Mouse (Mus musculus) gastrocnemius, postnatal 4 days (tissue): ENCODE data around the gene Map4. TPM values are rescaled to one million over a fixed set of nuclear protein-coding genes. Genes with fewer than 3 reads are reported as not detected.

Source experiments
- DNase-seq, 2 experiments: peaks; one replicate each; pipeline ENCODE4 v3.0.0; 2021 to 2022; ENCODE audit warnings: low spot score in 2 of 2, mixed read lengths in 2 of 2
- long read RNA-seq, 2 experiments: library from polyadenylated mRNA; stranded (forward); transcript quantifications; one replicate each; pipeline ENCODE4 v2.0.0; 2021
- total RNA-seq, 2 experiments: library from RNA; stranded (reverse); gene quantifications; 2 replicates each; pipeline ENCODE4 v1.2.3; 2021

Map4 gene
- 100 to 1,000 TPM; 510 to 546 TPM for total RNA-seq
- long read RNA-seq, experiment 1, full-length matches to known transcripts = 9 of 159 reads
- long read RNA-seq, experiment 1, partial matches to known transcripts = 60 of 159 reads
- long read RNA-seq, experiment 1, other reads (novel, unspliced or antisense) = 90 of 159 reads
- long read RNA-seq, experiment 2, full-length matches to known transcripts = 10 of 162 reads
- long read RNA-seq, experiment 2, partial matches to known transcripts = 83 of 162 reads
- long read RNA-seq, experiment 2, other reads (novel, unspliced or antisense) = 69 of 162 reads

GRCm38 (mm10) chr9:109931257-109932171 is at the start of gene Map4:
Gene Map4, plus strand, starts transcription at chr9:109931460.
- DNase-seq = peak; percentile 94 to 97

DNA sequence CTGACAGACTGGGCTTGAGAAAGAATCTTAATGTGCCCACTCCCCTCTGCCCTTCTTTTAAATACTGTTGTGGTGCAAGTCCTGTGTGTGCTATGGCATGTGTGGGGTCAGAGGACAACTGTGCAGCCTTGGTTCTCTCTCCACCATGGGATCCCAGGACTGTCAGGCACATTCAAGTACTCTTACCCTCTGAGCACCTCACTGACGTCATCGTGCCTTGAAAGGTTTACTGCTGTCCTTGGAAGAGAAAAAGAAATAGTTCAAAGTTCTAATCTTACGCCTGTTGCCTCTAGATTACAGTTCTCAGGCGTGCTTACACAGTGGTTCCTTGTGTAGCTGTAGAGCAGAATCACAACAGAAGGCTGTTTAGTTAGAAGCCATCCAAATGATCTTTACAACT is 45.0 kb upstream of the Map4 start:
- no peak for DNase-seq

DNA sequence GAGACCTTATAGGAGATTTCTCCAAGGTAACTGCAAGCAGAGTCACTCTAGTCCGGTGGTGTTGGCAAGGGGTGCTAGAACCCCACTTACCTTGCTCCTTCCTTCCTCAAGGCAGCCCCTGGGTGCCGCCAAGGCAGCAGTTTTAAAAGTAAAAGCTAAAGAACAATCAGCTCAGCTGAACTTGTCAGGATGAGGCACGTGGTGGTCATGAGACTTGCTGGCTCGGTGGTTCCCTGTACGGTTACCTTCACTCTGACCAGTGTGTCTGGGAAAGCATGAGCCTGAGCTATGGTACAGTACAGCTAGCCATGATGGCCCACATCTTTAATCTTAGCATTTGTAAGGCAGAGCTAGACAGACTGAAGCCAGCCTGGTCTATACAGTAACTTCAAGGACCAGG is 43.9 kb upstream of the Map4 start:
- no peak for DNase-seq

DNA sequence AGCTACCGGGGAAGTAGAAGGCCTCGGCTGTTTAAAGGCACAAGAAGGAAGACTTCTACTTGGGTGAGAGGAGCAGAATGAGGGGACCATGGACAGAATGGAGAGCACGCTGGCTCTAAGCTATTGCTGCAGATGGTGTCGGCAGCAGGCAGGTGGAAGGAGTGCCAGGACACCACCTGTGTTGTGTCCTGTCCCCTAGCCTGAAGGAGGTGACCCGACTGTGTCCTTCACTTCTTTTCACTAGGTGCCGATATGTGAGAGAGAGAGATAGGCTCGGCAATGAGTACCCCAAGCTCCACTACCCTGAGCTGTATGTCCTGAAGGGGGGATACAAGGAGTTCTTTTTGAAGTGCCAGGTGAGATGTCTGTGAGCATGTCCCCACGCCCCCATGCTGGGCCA is 39.8 kb upstream of the Map4 start:
- no peak for DNase-seq

- DNase-seq = peak; percentile 52 to 80
These were observed 38.5 kb upstream of the Map4 start for GRCm38 (mm10) chr9:109892651-109893250.

DNA sequence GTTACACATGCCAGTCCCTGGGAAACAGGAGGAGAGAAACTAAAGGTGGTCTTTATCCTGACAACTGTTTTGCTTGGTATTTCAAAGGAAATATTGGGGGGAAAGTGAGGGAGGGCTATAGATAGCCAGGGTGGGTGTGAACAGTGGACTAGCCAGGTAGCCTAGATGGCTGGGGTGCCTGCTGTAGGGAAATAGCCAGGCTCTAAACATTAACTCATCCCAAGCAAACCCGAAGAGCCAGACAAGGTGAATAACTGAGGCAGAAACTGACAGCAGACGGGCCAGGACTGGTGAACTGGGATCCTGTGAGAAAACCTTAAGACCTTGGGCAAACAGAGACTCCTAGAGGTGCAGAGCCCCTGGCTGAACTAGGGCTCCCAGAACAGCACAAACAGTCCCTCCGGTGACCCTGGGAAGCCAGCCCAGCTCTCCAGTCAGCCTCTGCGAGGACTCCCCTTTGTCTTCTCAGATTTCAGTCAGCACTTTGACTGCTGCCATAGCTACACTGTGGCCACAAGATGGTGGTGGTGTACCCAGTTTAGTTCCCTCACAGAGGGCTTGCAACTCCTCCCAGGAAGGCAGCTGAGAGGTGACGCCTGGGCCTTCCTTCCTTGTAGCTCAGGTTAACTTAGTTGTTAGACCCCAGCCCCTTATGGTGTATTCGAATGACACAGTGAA is 36.7 kb upstream of the Map4 start:
- DNase-seq = peak; percentile 30 to 74

DNA sequence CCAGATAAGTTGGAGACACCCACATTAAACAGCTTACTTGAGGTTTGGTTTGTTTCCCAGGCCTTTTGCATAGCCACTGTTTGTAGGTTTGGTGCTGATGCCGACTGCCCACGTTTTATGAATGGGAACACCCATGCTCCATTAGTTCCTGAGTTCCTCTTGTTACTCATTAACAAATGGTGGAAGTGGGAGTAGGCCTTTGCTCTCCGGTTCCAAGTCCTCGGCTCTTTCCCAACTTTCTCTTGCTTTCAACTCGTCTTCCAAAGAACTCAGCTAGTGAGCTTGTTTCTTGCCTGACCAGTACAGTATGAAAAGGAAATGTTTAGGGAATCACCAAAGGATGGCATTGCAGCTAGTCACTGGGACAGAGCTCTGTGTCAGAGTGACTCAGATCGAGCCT is 35.7 kb upstream of the Map4 start:
- no peak for DNase-seq

DNA sequence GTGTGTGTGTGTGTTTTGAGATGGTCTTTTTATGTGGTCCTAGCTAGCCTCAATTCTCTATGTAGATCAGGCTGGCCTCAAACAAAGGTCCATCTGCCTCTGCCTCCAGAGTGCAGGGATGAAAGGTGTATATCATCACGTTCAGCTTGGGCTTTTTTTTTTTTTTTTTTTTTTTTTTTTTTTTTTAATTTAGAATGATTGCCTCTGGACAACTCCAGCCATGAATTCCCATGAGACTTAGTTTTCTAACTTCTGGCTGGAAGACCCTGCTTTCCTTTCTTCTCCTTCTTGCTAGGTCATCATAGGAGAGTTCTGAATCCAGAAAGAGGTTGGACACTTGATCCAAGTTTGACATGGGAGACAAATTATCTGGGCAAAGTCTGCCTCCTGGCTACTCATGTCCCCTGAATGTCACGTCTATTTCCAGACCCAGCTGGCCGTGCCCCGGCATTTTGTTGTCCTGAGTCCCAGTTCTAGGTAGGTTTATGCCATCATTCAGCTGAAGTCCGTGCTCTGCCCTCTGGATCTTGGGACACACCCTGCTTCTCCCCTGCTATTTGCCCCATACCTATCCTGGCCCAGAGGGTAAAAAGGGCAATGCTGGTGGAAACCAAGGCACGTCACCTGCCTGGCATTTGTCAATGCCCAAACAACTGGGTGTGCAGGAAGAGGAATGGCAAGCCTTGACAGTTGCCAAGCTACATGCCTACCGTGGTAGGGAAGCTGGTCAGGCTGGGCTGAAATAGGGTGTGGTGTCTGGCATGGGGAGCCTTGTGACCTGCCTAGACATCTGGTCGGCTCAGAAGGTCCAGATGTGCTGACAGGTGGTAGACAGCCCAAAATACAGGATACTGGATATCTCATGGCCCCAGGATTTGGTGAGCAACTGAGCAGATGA is 34.8 kb upstream of the Map4 start:
- no peak for DNase-seq

DNA sequence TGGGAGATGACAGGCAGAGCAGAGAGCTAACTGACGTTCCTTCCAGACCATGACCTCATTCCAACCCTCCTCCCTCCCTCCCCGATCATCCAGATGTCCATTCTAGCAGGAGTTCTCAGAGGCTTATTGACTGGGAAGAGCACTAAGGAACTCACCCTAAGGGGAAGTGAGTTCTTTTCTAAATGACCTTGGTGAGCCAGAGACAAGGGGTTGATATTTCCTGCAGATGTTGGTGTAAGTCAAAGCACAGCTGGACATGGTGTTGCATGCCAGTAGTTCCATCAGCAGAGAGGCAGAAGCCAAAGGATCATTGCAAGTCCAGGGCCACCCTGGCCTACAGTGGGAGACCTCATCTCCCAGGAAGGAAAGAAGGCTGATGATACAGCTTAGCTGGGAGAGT is 33.2 kb upstream of the Map4 start:
- DNase-seq = peak in 1 of 2 experiments; percentile 41

- DNase-seq = no peak
These were observed 31.9 kb upstream of the Map4 start for GRCm38 (mm10) chr9:109899361-109899760.

GRCm38 (mm10) chr9:109899774-109900173 is 31.5 kb upstream of the Map4 start:
- DNase-seq = no peak

- DNase-seq = no peak
These were observed 30.7 kb upstream of the Map4 start for GRCm38 (mm10) chr9:109900604-109901003.

DNA sequence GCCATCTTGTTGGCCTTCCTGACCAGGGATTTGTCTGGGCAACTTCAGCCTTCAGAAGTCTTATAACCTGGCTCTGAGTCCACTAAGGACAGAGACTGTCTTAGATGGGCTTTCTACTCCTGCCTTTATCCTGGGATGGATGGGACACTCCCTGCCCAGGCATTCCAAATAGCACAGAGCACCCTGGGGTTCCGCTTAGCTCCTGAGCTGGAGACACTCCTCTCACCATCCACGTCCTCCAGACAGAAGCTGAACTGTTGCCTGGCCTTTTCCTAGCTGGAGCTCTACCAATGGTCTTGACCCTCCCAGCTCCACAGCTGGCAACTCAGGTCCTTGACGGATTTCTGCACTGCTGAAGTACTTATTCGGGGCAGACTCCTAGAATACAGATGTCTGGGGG is 29.0 kb upstream of the Map4 start:
- DNase-seq = no peak

DNA sequence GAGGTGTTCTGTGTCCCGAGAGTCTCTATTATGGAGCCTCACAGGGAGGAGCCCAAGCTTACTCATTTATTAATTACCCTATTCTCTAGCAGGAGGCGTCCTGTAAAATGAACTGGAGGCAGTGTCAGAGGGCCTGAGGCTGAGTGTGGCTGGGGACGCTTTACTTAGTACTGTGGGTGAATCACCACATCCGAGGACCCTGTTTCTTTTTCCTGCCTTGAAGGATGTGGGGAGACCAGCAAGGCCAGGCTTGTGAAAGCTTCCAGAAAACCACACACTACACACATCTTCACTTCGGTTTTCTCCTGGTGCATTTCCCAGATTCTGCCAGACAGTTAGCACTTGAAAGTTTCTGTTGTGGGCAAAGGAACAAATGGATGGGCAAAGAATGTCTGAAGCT is 28.5 kb upstream of the Map4 start:
- DNase-seq = no peak

DNA sequence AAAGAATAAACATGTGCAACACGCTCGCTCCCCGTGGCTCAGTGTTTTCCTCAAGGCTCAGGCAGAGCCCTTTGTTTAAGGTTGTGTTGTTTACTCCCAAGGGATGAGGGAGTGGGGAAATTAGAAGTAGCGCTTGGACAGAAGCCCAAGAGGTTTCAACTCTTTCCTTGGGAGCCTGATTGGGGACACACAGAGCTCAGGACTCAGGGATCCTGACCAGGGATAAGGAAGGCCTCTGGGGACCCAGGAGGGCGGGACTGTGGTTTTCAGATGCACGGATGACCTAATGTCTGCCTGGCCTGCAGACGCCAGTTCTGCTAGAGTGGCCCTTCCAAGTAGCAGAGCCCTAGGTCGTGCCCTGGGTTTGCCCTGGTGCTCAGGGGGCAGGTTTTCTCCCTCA is 24.0 kb upstream of the Map4 start:
- DNase-seq = peak in 1 of 2 experiments; percentile 50

- no peak for DNase-seq
These were observed 23.3 kb upstream of the Map4 start for GRCm38 (mm10) chr9:109907774-109908465.

- DNase-seq = no peak
These were observed 22.2 kb upstream of the Map4 start for GRCm38 (mm10) chr9:109909102-109909501.

DNA sequence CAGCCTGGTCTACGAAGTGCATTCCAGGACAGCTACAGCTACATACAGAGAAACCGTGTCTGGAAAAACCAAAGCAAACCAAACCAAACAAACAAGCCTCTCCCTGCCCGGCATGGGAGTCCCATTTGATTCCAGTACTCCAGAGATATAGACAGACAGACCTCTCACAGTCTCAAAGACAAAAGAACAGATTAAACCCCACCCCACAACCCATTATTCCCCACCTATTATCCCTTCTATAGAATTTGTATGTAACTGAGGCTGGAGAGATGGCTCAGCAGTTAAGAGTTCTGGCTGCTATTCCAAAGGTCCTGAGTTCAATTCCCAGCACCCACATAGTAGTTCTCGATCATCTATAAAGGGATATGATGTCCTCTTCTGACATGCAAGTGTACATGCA is 21.3 kb upstream of the Map4 start:
- DNase-seq = no peak

GRCm38 (mm10) chr9:109911779-109912178 is 19.5 kb upstream of the Map4 start:
- DNase-seq = peak in 1 of 2 experiments; percentile 37
